Comparison of ENCODE assay signal across 8 mouse cellular contexts in the genomic region with DNA sequence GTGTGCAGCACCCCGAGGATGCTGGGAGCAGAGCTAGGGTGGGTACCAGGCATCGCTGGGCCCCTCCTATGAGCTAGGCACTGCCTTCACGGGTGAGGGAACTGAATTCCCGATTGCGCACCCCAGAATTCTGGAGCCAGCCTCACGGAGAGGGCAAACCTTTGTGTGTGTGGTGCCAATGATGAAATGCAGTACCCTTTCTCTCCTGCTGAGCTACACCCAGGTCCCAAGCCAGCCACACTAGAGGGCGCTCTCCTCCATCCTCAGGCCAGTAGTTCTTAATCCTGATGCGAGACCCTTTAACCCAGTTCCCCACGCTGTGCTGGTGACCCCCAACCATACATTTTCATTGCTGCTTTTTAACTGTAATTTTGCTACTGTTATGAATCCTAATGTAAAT.
DNase-seq lines count a peak whose midpoint lies in the region; ATAC-seq and TF ChIP-seq lines count a peak whose summit lies in the region.

No protein-coding gene starts in this region.

- peaks cover 24% of the 10 kb centered on the region for H3K36me3 ChIP-seq in midbrain, embryonic 10.5 days
- no peaks in the 10 kb centered on the region for H3K36me3 ChIP-seq in midbrain, embryonic 16.5 days (ENCODE audit: control insufficient read depth, insufficient read depth, low read length)
- H3K36me3 ChIP-seq in kidney, adult 2 months (ENCODE audit: control insufficient read depth, insufficient read depth, low read length): no peaks in the 10 kb centered on the region
- H3K36me3 ChIP-seq in liver, embryonic 13.5 days: peaks cover 9% of the 10 kb centered on the region; the same call in 1 of the 2 replicates

- peaks cover 32% of the 10 kb centered on the region for H3K27me3 ChIP-seq in midbrain, embryonic 10.5 days (ENCODE audit: low read depth, poor library complexity, severe bottlenecking)
- no peaks in the 10 kb centered on the region for H3K27me3 ChIP-seq in midbrain, embryonic 16.5 days (ENCODE audit: control insufficient read depth, insufficient read depth, low read depth, low read length)
- H3K27me3 ChIP-seq in kidney, adult 2 months (replicated peaks; ENCODE audit: control insufficient read depth, insufficient read depth, low read length): no peaks in the 10 kb centered on the region
- no peaks in the 10 kb centered on the region for H3K27me3 ChIP-seq in liver, embryonic 13.5 days

- H3K9ac ChIP-seq in midbrain, embryonic 16.5 days (ENCODE audit: low read depth, low read length): no peak overlapping the region
- H3K9ac ChIP-seq in liver, embryonic 13.5 days: no peak overlapping the region

- H3K27ac ChIP-seq in midbrain, embryonic 10.5 days (replicated peaks): 0 out of 2 replicates have a peak overlapping the region, but pooled peaks have one; percentile 39
- H3K27ac ChIP-seq in midbrain, embryonic 16.5 days (ENCODE audit: low read length): no peak overlapping the region
- H3K27ac ChIP-seq in kidney, adult 2 months (ENCODE audit: insufficient read depth, low read depth, low read length): no peak overlapping the region
- H3K27ac ChIP-seq in liver, embryonic 13.5 days: no peak overlapping the region

- peaks cover 49% of the 10 kb centered on the region for H3K4me1 ChIP-seq in midbrain, embryonic 10.5 days
- H3K4me1 ChIP-seq in midbrain, embryonic 16.5 days (ENCODE audit: control insufficient read depth, insufficient read depth, low read length): peaks cover 24% of the 10 kb centered on the region
- H3K4me1 ChIP-seq in kidney, adult 2 months (ENCODE audit: control insufficient read depth, insufficient read depth, low read length): peaks cover 31% of the 10 kb centered on the region
- H3K4me1 ChIP-seq in liver, embryonic 13.5 days (replicated peaks): peaks cover 43% of the 10 kb centered on the region

- no peak for ATAC-seq in midbrain, embryonic 16.5 days
- ATAC-seq in liver, embryonic 13.5 days (ENCODE audit: low read depth): no peak

- peak; percentile 97 for TF ChIP-seq CTCF in kidney, adult 2 months (conservative IDR thresholded peaks at IDR 0.05; ENCODE audit: insufficient read depth, insufficient read length, low read depth, low read length)

- DNase-seq in midbrain, embryonic 10.5 days (ENCODE audit: low spot score): peak; percentile 75
- DNase-seq in c-Kit-negative CD71-positive TER-119-positive erythroid progenitor cells, embryonic 14.5 days (ENCODE audit: low read depth, low spot score): peak; percentile 12
- peak; percentile 63 to 64 for DNase-seq in frontal cortex, postnatal 36 days (ENCODE audit: low spot score in 2 of 2)
- peak; percentile 79 for DNase-seq in kidney, adult 2 months
- DNase-seq in liver, embryonic 13.5 days: peak; percentile 39
- peak; percentile 67 to 71 for DNase-seq in right cerebral cortex, adult 2 months (ENCODE audit: low spot score in 2 of 2)
- DNase-seq in urinary bladder, postnatal 14 days (ENCODE audit: low spot score): peak; percentile 79

- no peak overlapping the region for H3K4me2 ChIP-seq in midbrain, embryonic 16.5 days (ENCODE audit: low read length)
- no peak overlapping the region for H3K4me2 ChIP-seq in liver, embryonic 13.5 days

- WGBS in midbrain, embryonic 10.5 days: 23% methylated on average over 9 of the region's 9 CpGs
- WGBS in midbrain, embryonic 16.5 days: 16% methylated on average over 9 of the region's 9 CpGs
- 18% methylated on average over 9 of the region's 9 CpGs for WGBS in kidney, adult 2 months
- WGBS in liver, embryonic 13.5 days (ENCODE audit: insufficient replicate concordance): 38% methylated on average over 9 of the region's 9 CpGs

- no peaks in the 10 kb centered on the region for H3K9me3 ChIP-seq in midbrain, embryonic 10.5 days (replicated peaks)
- no peaks in the 10 kb centered on the region for H3K9me3 ChIP-seq in midbrain, embryonic 16.5 days (replicated peaks; ENCODE audit: control insufficient read depth, low read length, poor library complexity, severe bottlenecking)
- H3K9me3 ChIP-seq in liver, embryonic 13.5 days (replicated peaks): no peaks in the 10 kb centered on the region

- no peak for TF ChIP-seq POLR2A in kidney, adult 2 months (IDR thresholded peaks at IDR 0.05; ENCODE audit: low read depth, low read length)

- no peak overlapping the region for H3K4me3 ChIP-seq in midbrain, embryonic 10.5 days
- H3K4me3 ChIP-seq in midbrain, embryonic 16.5 days (ENCODE audit: low read depth, low read length): no peak overlapping the region
- H3K4me3 ChIP-seq in kidney, adult 2 months (ENCODE audit: insufficient read depth, low read depth, low read length): no peak overlapping the region
- no peak overlapping the region for H3K4me3 ChIP-seq in liver, embryonic 13.5 days (replicated peaks)

Comparison
In these comparisons a context has a peak if more than half of its experiments do, and no peak if none do; other contexts are left out.
1. DNase-seq: peak in every context shown above with its lines; median percentile 79 in kidney, adult 2 months; 79 in urinary bladder, postnatal 14 days; 75 in midbrain, embryonic 10.5 days; 69 in right cerebral cortex, adult 2 months; 64 in frontal cortex, postnatal 36 days; 39 in liver, embryonic 13.5 days; 12 in c-Kit-negative CD71-positive TER-119-positive erythroid progenitor cells, embryonic 14.5 days.